Comparison of ENCODE assay signal across 8 mouse cellular contexts in the genomic region with DNA sequence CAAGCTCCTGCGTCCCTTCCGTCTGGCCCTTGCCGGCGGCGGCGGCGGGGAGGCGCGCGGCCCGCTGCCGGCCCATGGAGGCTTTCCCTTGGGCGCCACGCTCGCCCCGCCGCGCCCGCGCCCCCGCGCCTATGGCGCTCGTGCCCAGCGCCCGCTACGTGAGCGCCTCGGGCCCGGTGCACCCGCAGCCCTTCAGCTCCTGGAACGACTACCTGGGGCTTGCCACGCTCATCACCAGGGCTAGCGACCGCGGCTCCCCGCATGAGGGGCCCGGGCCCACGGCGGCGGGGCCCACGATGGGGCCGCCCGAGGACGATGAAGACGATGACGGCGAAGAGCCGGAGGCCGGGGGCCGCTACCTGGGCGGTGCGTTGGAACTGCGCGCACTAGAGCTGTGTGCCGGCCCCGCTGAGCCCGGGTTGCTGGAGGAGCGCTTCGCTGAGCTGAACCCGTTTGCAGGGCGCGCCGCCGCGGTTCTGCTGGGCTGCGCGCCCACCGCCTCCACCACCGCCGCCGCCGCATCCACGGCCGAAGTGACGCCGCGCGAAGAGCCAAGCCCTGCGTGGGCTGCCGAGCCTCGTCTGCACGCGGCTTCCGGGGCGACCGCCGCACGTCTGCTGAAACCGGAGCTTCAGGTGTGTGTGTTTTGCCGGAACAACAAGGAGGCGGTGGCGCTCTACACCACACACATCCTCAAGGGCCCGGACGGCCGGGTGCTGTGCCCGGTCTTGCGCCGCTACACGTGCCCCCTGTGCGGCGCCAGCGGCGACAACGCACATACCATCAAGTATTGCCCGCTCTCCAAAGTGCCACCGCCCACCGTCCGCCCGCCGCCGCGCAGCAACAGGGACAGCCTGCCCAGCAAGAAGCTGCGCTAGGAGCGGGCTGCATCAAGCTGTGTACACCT. TPM values are rescaled to one million over a fixed set of nuclear protein-coding genes. Genes with fewer than 3 reads are reported as not detected.
DNase-seq lines count a peak whose midpoint lies in the region; ATAC-seq and TF ChIP-seq lines count a peak whose summit lies in the region.

No protein-coding gene starts in this region.

- no peak for TF ChIP-seq CTCF in liver, adult 2 months (IDR thresholded peaks at IDR 0.05; ENCODE audit: low read depth, low read length)

- WGBS in heart, embryonic 10.5 days, result under 1% methylated on average over 113 of the region's 115 CpGs
- under 1% methylated on average over 108 of the region's 115 CpGs for WGBS in kidney, embryonic 15.5 days
- 1% methylated on average over 113 of the region's 115 CpGs for WGBS in liver, adult 2 months
- under 1% methylated on average over 96 of the region's 115 CpGs for WGBS in stomach, embryonic 14.5 days

- H3K36me3 ChIP-seq in heart, embryonic 10.5 days, result peaks cover 12% of the 10 kb centered on the region
- peaks cover 10% of the 10 kb centered on the region for H3K36me3 ChIP-seq in kidney, embryonic 15.5 days
- H3K36me3 ChIP-seq in liver, adult 2 months (ENCODE audit: control insufficient read depth, insufficient read depth, low read length), result peaks cover 12% of the 10 kb centered on the region
- peaks cover 12% of the 10 kb centered on the region for H3K36me3 ChIP-seq in stomach, embryonic 14.5 days (ENCODE audit: control insufficient read depth, insufficient read depth, low read length)

- peak overlapping the region; percentile 65 for H3K9ac ChIP-seq in kidney, embryonic 15.5 days
- H3K9ac ChIP-seq in liver, adult 2 months (ENCODE audit: low read depth, low read length), result peak overlapping the region; percentile 48
- H3K9ac ChIP-seq in stomach, embryonic 14.5 days (replicated peaks; ENCODE audit: low read depth, low read length), result peak overlapping the region; percentile 40

- H3K79me2 ChIP-seq in liver, adult 2 months (ENCODE audit: control insufficient read depth, insufficient read depth, low read length), result no peaks in the 10 kb centered on the region

- peaks cover 6% of the 10 kb centered on the region; the same call in 1 of the 2 replicates for H3K27me3 ChIP-seq in heart, embryonic 10.5 days (ENCODE audit: insufficient read depth, poor library complexity, severe bottlenecking)
- H3K27me3 ChIP-seq in kidney, embryonic 15.5 days, result 0 out of 2 replicates have a peak, but pooled peaks cover 15% of the 10 kb centered on the region
- no peaks in the 10 kb centered on the region for H3K27me3 ChIP-seq in liver, adult 2 months (ENCODE audit: control insufficient read depth, insufficient read depth, low read length)
- no peaks in the 10 kb centered on the region for H3K27me3 ChIP-seq in stomach, embryonic 14.5 days (ENCODE audit: control insufficient read depth, insufficient read depth, low read length)

- H3K4me3 ChIP-seq in heart, embryonic 10.5 days, result peak overlapping the region; percentile 85
- peak overlapping the region; percentile 70 for H3K4me3 ChIP-seq in kidney, embryonic 15.5 days (replicated peaks)
- H3K4me3 ChIP-seq in liver, adult 2 months (ENCODE audit: insufficient read depth, low read depth, low read length), result peak overlapping the region; percentile 68
- peak overlapping the region; percentile 69 for H3K4me3 ChIP-seq in stomach, embryonic 14.5 days (ENCODE audit: low read depth, low read length)

- no peak for TF ChIP-seq POLR2A in liver, adult 2 months (IDR thresholded peaks at IDR 0.05; ENCODE audit: extremely low read depth, insufficient read depth, low read length)

- peak overlapping the region; percentile 74 for H3K27ac ChIP-seq in heart, embryonic 10.5 days
- H3K27ac ChIP-seq in kidney, embryonic 15.5 days, result peak overlapping the region; percentile 45; the same call in 1 of the 2 replicates
- no peak overlapping the region for H3K27ac ChIP-seq in liver, adult 2 months (replicated peaks; ENCODE audit: insufficient read depth, low read depth, low read length)
- no peak overlapping the region for H3K27ac ChIP-seq in stomach, embryonic 14.5 days (ENCODE audit: low read length)

- no peaks in the 10 kb centered on the region for H3K9me3 ChIP-seq in heart, embryonic 10.5 days
- no peaks in the 10 kb centered on the region for H3K9me3 ChIP-seq in kidney, embryonic 15.5 days (replicated peaks)
- no peaks in the 10 kb centered on the region for H3K9me3 ChIP-seq in stomach, embryonic 14.5 days (ENCODE audit: control insufficient read depth, low read depth, low read length)

- peaks cover 15% of the 10 kb centered on the region for H3K4me1 ChIP-seq in heart, embryonic 10.5 days
- H3K4me1 ChIP-seq in kidney, embryonic 15.5 days, result peaks cover 22% of the 10 kb centered on the region
- H3K4me1 ChIP-seq in liver, adult 2 months (ENCODE audit: control insufficient read depth, insufficient read depth, low read length), result peaks cover 8% of the 10 kb centered on the region
- H3K4me1 ChIP-seq in stomach, embryonic 14.5 days (ENCODE audit: control insufficient read depth, insufficient read depth, low read length), result 0 out of 2 replicates have a peak, but pooled peaks cover 4% of the 10 kb centered on the region

- ATAC-seq in kidney, embryonic 15.5 days (replicated peaks; ENCODE audit: low FRiP score), result peak; percentile 66
- ATAC-seq in monocyte, adult 5-6 weeks (replicated peaks; ENCODE audit: insufficient number of reproducible peaks, low FRiP score, low TSS enrichment, poor library complexity, severe bottlenecking), result 0 out of 2 replicates have a peak, but pooled peaks have one; percentile 14
- peak; percentile 59 for ATAC-seq in stomach, embryonic 14.5 days (ENCODE audit: insufficient number of reproducible peaks, insufficient read depth, low FRiP score, low read depth)

- H3K4me2 ChIP-seq in kidney, embryonic 15.5 days, result peak overlapping the region; percentile 100
- H3K4me2 ChIP-seq in stomach, embryonic 14.5 days (replicated peaks; ENCODE audit: low read depth, low read length), result peak overlapping the region; percentile 100

- peak; percentile 14 to 50 for DNase-seq in urinary bladder, adult 18-20 months (ENCODE audit: low spot score in 2 of 2)
- no peak for DNase-seq in urinary bladder, postnatal 10 days (ENCODE audit: low spot score)
- DNase-seq in embryo, embryonic 11 days, result peak; percentile 65
- peak; percentile 84 for DNase-seq in heart, embryonic 10.5 days (ENCODE audit: low spot score)
- peak; percentile 36 for DNase-seq in liver, adult 2 months (ENCODE audit: extremely low read depth, low read depth, low spot score)

RNA-seq across cellular contexts. Expression of a gene that starts 0.7 kb away (rescaled TPM):
- polyA plus RNA-seq in heart, embryonic 10.5 days (2016; fragmentation: Nextera tagmentation; extraction: Ambion mirVana), result 1.1 and 1.2 TPM in 2 replicates
- polyA plus RNA-seq in kidney, embryonic 15.5 days (2015; fragmentation: Nextera tagmentation; extraction: Ambion mirVana), result 1.1 and 1.5 TPM in 2 replicates
- total RNA-seq in liver, adult 2 months (2014; rRNA removed), result 0.09 and 0.27 TPM in 2 replicates
- 0.02 TPM in 1 of 2 replicates, not detected in the other for polyA plus RNA-seq in liver, adult 2 months (2012; rRNA removed)
- 1.1 to 1.9 TPM (median 1.1 TPM) in 3 replicates for total RNA-seq in monocyte, adult 5-6 weeks (2017)
- polyA plus RNA-seq in stomach, embryonic 14.5 days (2014; fragmentation: Nextera tagmentation; extraction: Ambion mirVana), result 1.5 and 1.8 TPM in 2 replicates

RNA-seq across cellular contexts. Expression of a gene that starts 34.0 kb away (rescaled TPM):
- polyA plus RNA-seq in heart, embryonic 10.5 days (2016; fragmentation: Nextera tagmentation; extraction: Ambion mirVana), result 135 and 153 TPM in 2 replicates
- polyA plus RNA-seq in kidney, embryonic 15.5 days (2015; fragmentation: Nextera tagmentation; extraction: Ambion mirVana), result 151 and 153 TPM in 2 replicates
- 57.9 and 65.8 TPM in 2 replicates for total RNA-seq in liver, adult 2 months (2014; rRNA removed)
- 16.5 and 17.7 TPM in 2 replicates for polyA plus RNA-seq in liver, adult 2 months (2012; rRNA removed)
- 331 to 382 TPM (median 343 TPM) in 3 replicates for total RNA-seq in monocyte, adult 5-6 weeks (2017)
- polyA plus RNA-seq in stomach, embryonic 14.5 days (2014; fragmentation: Nextera tagmentation; extraction: Ambion mirVana), result 186 and 189 TPM in 2 replicates

RNA-seq across cellular contexts. Expression of a gene that starts 54.9 kb away (rescaled TPM):
- 28.5 and 30.6 TPM in 2 replicates for polyA plus RNA-seq in heart, embryonic 10.5 days (2016; fragmentation: Nextera tagmentation; extraction: Ambion mirVana)
- polyA plus RNA-seq in kidney, embryonic 15.5 days (2015; fragmentation: Nextera tagmentation; extraction: Ambion mirVana), result 29.0 and 30.0 TPM in 2 replicates
- 23.8 and 23.9 TPM in 2 replicates for total RNA-seq in liver, adult 2 months (2014; rRNA removed)
- polyA plus RNA-seq in liver, adult 2 months (2012; rRNA removed), result 6.4 and 6.5 TPM in 2 replicates
- 35.4 to 39.8 TPM (median 39.7 TPM) in 3 replicates for total RNA-seq in monocyte, adult 5-6 weeks (2017)
- 37.2 and 41.2 TPM in 2 replicates for polyA plus RNA-seq in stomach, embryonic 14.5 days (2014; fragmentation: Nextera tagmentation; extraction: Ambion mirVana)

Comparison
In these comparisons a context has a peak if more than half of its experiments do, and no peak if none do; other contexts are left out.
1. H3K27ac ChIP-seq: peak in heart, embryonic 10.5 days (single experiment) and kidney, embryonic 15.5 days (single experiment); none in liver, adult 2 months (single experiment) and stomach, embryonic 14.5 days (single experiment).
2. ATAC-seq: peak in every context shown above with its lines; median percentile 66 in kidney, embryonic 15.5 days; 59 in stomach, embryonic 14.5 days; 14 in monocyte, adult 5-6 weeks.
3. Peak in every context shown above with its lines, with median percentiles within 50 percentile points of each other: H3K4me3 ChIP-seq and H3K9ac ChIP-seq.